Mouse (Mus musculus): ENCODE results near the gene 2210016F16Rik.

DNA sequence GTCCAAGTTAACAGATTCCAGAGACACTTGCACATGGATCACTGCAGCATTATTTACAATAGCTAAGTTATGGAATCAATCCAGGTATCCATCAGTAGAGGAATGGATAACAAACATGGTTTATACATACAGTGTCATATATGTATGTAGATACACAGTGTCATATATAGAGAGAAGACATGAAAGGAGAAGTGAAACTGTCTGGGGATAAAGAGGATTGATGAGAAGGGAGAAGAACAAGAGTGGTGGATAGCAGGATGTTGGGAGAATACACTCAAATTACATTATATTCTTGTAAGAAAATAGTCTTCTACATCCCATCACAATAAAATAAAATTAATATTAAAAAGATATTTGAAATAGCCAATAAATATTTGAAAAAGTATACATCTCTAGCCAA is 32.0 kb downstream of the 2210016F16Rik start:
- TF ChIP-seq CTCF (IDR thresholded peaks at IDR 0.05; ENCODE audit: control insufficient read depth, insufficient read depth, insufficient replicate concordance, low read depth, low read length), result no peak
- TF ChIP-seq POLR2A (IDR thresholded peaks at IDR 0.05; ENCODE audit: control insufficient read depth, low read depth, low read length), result no peak
